In genomic region chr3:84637890-84638578, GRCm38 (mm10) we compare ENCODE assay signal across 22 mouse cellular contexts. TPM values are rescaled to one million over a fixed set of nuclear protein-coding genes. Genes with fewer than 3 reads are reported as not detected.
DNase-seq lines count a peak whose midpoint lies in the region; ATAC-seq lines count a peak whose summit lies in the region.
"Had no signal": no experiment of that assay in that cellular context is flagged by ENCODE, and none has a peak within 500 bp of the region (broad histone marks: within the 10 kb centered on the region; RNA-seq: fewer than 3 reads in every experiment).

No protein-coding gene starts in this region.

- H3K9ac ChIP-seq in heart, embryonic 15.5 days: no peak overlapping the region
- no peak overlapping the region for H3K9ac ChIP-seq in heart, embryonic 12.5 days
- no peak overlapping the region for H3K9ac ChIP-seq in lung, embryonic 16.5 days (ENCODE audit: low read length)
- no peak overlapping the region for H3K9ac ChIP-seq in intestine, embryonic 15.5 days
- H3K9ac ChIP-seq in stomach, embryonic 16.5 days (ENCODE audit: low read length): peak overlapping the region; percentile 39; the same call in 1 of the 2 replicates
- H3K9ac ChIP-seq: forebrain, postnatal 0 days; liver, embryonic 13.5 days; midbrain, embryonic 13.5 days had no signal

- H3K27ac ChIP-seq in heart, embryonic 15.5 days: peak overlapping the region; percentile 70; the same call in 1 of the 2 replicates
- no peak overlapping the region for H3K27ac ChIP-seq in heart, embryonic 12.5 days (ENCODE audit: poor library complexity, severe bottlenecking)
- H3K27ac ChIP-seq in lung, embryonic 16.5 days (ENCODE audit: low read length): no peak overlapping the region
- peak overlapping the region; percentile 90 for H3K27ac ChIP-seq in intestine, embryonic 15.5 days
- peak overlapping the region; percentile 92 for H3K27ac ChIP-seq in stomach, embryonic 16.5 days (ENCODE audit: low read length)
- H3K27ac ChIP-seq: heart, adult 2 months; liver, embryonic 13.5 days; midbrain, embryonic 13.5 days had no signal

- H3K4me1 ChIP-seq in heart, embryonic 15.5 days (replicated peaks): peaks cover 31% of the 10 kb centered on the region
- H3K4me1 ChIP-seq in heart, embryonic 12.5 days (replicated peaks): peaks cover 24% of the 10 kb centered on the region
- H3K4me1 ChIP-seq in lung, embryonic 16.5 days (replicated peaks; ENCODE audit: control insufficient read depth, insufficient read depth, low read length): 0 out of 2 replicates have a peak, but pooled peaks cover 4% of the 10 kb centered on the region
- peaks cover 13% of the 10 kb centered on the region for H3K4me1 ChIP-seq in intestine, embryonic 15.5 days (replicated peaks)
- peaks cover 10% of the 10 kb centered on the region for H3K4me1 ChIP-seq in stomach, embryonic 16.5 days (ENCODE audit: control insufficient read depth, insufficient read depth, low read length)

- DNase-seq in lung, postnatal 4 days: no peak
- DNase-seq in adrenal gland, postnatal 10 days: no peak
- DNase-seq in layer of hippocampus, adult 9-10 months (ENCODE audit: low spot score): no peak
- DNase-seq: adrenal gland, adult 8-10 months; cerebellum, adult 9-10 months; forebrain, postnatal 0 days; heart, adult 2 months; heart, postnatal 36 days; liver, embryonic 13.5 days; retina, postnatal 1 day; spleen, adult 18-20 months had no signal

- no peaks in the 10 kb centered on the region for H3K27me3 ChIP-seq in heart, embryonic 15.5 days
- H3K27me3 ChIP-seq in heart, embryonic 12.5 days (replicated peaks): no peaks in the 10 kb centered on the region
- no peaks in the 10 kb centered on the region for H3K27me3 ChIP-seq in lung, embryonic 16.5 days (ENCODE audit: control insufficient read depth, insufficient read depth, low read depth, low read length)
- H3K27me3 ChIP-seq in intestine, embryonic 15.5 days (replicated peaks): no peaks in the 10 kb centered on the region
- no peaks in the 10 kb centered on the region for H3K27me3 ChIP-seq in stomach, embryonic 16.5 days (ENCODE audit: control insufficient read depth, insufficient read depth, low read length)
- H3K27me3 ChIP-seq: liver, embryonic 13.5 days; midbrain, embryonic 13.5 days had no signal

- no peak for ATAC-seq in heart, embryonic 15.5 days (replicated peaks; ENCODE audit: insufficient number of reproducible peaks, insufficient read depth, low FRiP score, low read depth)
- ATAC-seq in heart, embryonic 12.5 days (ENCODE audit: insufficient number of reproducible peaks, low FRiP score): no peak
- ATAC-seq in lung, embryonic 16.5 days (ENCODE audit: low read depth): peak; percentile 82
- ATAC-seq in intestine, embryonic 15.5 days: peak; percentile 90
- peak; percentile 89 for ATAC-seq in stomach, embryonic 16.5 days (ENCODE audit: insufficient read depth, low FRiP score)
- ATAC-seq: forebrain, postnatal 0 days; midbrain, embryonic 13.5 days had no signal

- H3K4me2 ChIP-seq in heart, embryonic 15.5 days: no peak overlapping the region
- H3K4me2 ChIP-seq in heart, embryonic 12.5 days: no peak overlapping the region
- H3K4me2 ChIP-seq in lung, embryonic 16.5 days (ENCODE audit: low read depth, low read length): peak overlapping the region; percentile 21; the same call in 1 of the 2 replicates
- no peak overlapping the region for H3K4me2 ChIP-seq in intestine, embryonic 15.5 days (replicated peaks)
- H3K4me2 ChIP-seq in stomach, embryonic 16.5 days (ENCODE audit: low read depth, low read length): peak overlapping the region; percentile 32; the same call in 1 of the 2 replicates
- H3K4me2 ChIP-seq: liver, embryonic 13.5 days; midbrain, embryonic 13.5 days had no signal

- no peaks in the 10 kb centered on the region for H3K36me3 ChIP-seq in heart, embryonic 15.5 days
- no peaks in the 10 kb centered on the region for H3K36me3 ChIP-seq in heart, embryonic 12.5 days
- no peaks in the 10 kb centered on the region for H3K36me3 ChIP-seq in lung, embryonic 16.5 days (ENCODE audit: control insufficient read depth, insufficient read depth, low read length)
- H3K36me3 ChIP-seq in intestine, embryonic 15.5 days: no peaks in the 10 kb centered on the region
- H3K36me3 ChIP-seq in stomach, embryonic 16.5 days (ENCODE audit: control insufficient read depth, insufficient read depth, low read length): no peaks in the 10 kb centered on the region
- H3K36me3 ChIP-seq: G1E; liver, embryonic 13.5 days; midbrain, embryonic 13.5 days had no signal

- no peaks in the 10 kb centered on the region for H3K9me3 ChIP-seq in heart, embryonic 15.5 days (replicated peaks)
- no peaks in the 10 kb centered on the region for H3K9me3 ChIP-seq in heart, embryonic 12.5 days (replicated peaks)
- no peaks in the 10 kb centered on the region for H3K9me3 ChIP-seq in lung, embryonic 16.5 days (ENCODE audit: control insufficient read depth, low read length)
- H3K9me3 ChIP-seq in intestine, embryonic 15.5 days: no peaks in the 10 kb centered on the region
- no peaks in the 10 kb centered on the region for H3K9me3 ChIP-seq in stomach, embryonic 16.5 days (replicated peaks; ENCODE audit: control insufficient read depth, low read length)
- H3K9me3 ChIP-seq: G1E; liver, embryonic 13.5 days; midbrain, embryonic 13.5 days had no signal

- WGBS in heart, embryonic 15.5 days: 63% methylated on average over 12 of the region's 12 CpGs
- 53% methylated on average over 12 of the region's 12 CpGs for WGBS in heart, embryonic 12.5 days
- WGBS in lung, embryonic 16.5 days: 49% methylated on average over 12 of the region's 12 CpGs
- 45% methylated on average over 12 of the region's 12 CpGs for whole genome bisulfite sequencing in intestine, embryonic 15.5 days
- WGBS in stomach, embryonic 16.5 days: 53% methylated on average over 12 of the region's 12 CpGs

- H3K4me3 ChIP-seq in heart, embryonic 15.5 days: no peak overlapping the region
- H3K4me3 ChIP-seq in heart, embryonic 12.5 days: no peak overlapping the region
- H3K4me3 ChIP-seq in lung, embryonic 16.5 days (ENCODE audit: low read length): no peak overlapping the region
- H3K4me3 ChIP-seq in intestine, embryonic 15.5 days (replicated peaks): no peak overlapping the region
- H3K4me3 ChIP-seq in stomach, embryonic 16.5 days (replicated peaks; ENCODE audit: low read length): no peak overlapping the region
- H3K4me3 ChIP-seq: erythroblast, embryonic 14.5 days; heart, adult 2 months; liver, embryonic 13.5 days; midbrain, embryonic 13.5 days; myocyte had no signal

RNA-seq across cellular contexts. Expression of gene Tmem154, which starts 28.0 kb away (rescaled TPM):
- polyA plus RNA-seq in heart, embryonic 15.5 days (2015; fragmentation: Nextera tagmentation; extraction: Ambion mirVana): 1.7 and 2.3 TPM in 2 replicates
- polyA plus RNA-seq in heart, embryonic 12.5 days (2016; fragmentation: Nextera tagmentation; extraction: Ambion mirVana): 0.47 and 0.54 TPM in 2 replicates
- 3.4 and 4.1 TPM in 2 replicates for polyA plus RNA-seq in lung, embryonic 16.5 days (2015; fragmentation: Nextera tagmentation; extraction: Ambion mirVana)
- 0.98 and 1.2 TPM in 2 replicates for polyA plus RNA-seq in intestine, embryonic 15.5 days (2015; fragmentation: Nextera tagmentation; extraction: Ambion mirVana)
- 14.8 and 19.1 TPM in 2 replicates for polyA plus RNA-seq in stomach, embryonic 16.5 days (2015; fragmentation: Nextera tagmentation; extraction: Ambion mirVana)
- total RNA-seq in adrenal gland, postnatal 10 days (2021): 1 to 10 TPM; 2.7 to 5.8 TPM

RNA-seq across cellular contexts. Expression of gene Tigd4, which starts 44.7 kb away (rescaled TPM):
- 0.28 and 0.29 TPM in 2 replicates for polyA plus RNA-seq in heart, embryonic 15.5 days (2015; fragmentation: Nextera tagmentation; extraction: Ambion mirVana)
- not detected in 2 replicates for polyA plus RNA-seq in heart, embryonic 12.5 days (2016; fragmentation: Nextera tagmentation; extraction: Ambion mirVana)
- polyA plus RNA-seq in lung, embryonic 16.5 days (2015; fragmentation: Nextera tagmentation; extraction: Ambion mirVana): 0.23 and 0.28 TPM in 2 replicates
- not detected in 2 replicates for polyA plus RNA-seq in intestine, embryonic 15.5 days (2015; fragmentation: Nextera tagmentation; extraction: Ambion mirVana)
- 0.21 and 0.31 TPM in 2 replicates for polyA plus RNA-seq in stomach, embryonic 16.5 days (2015; fragmentation: Nextera tagmentation; extraction: Ambion mirVana)
- total RNA-seq in adrenal gland, postnatal 10 days (2021): under 1 TPM; 0.45 to 0.90 TPM
- total RNA-seq: forebrain, postnatal 0 days; left cerebral cortex, postnatal 14 days; neutrophil, adult 5-6 weeks had no signal
- polyA plus RNA-seq: erythroblast, embryonic 14.5 days; forebrain, postnatal 0 days; G1E; heart, adult 2 months; midbrain, embryonic 13.5 days had no signal

RNA-seq across cellular contexts. Expression of gene Arfip1, which starts 55.6 kb away (rescaled TPM):
- polyA plus RNA-seq in heart, embryonic 15.5 days (2015; fragmentation: Nextera tagmentation; extraction: Ambion mirVana): 46.8 and 54.0 TPM in 2 replicates
- polyA plus RNA-seq in heart, embryonic 12.5 days (2016; fragmentation: Nextera tagmentation; extraction: Ambion mirVana): 49.3 and 50.8 TPM in 2 replicates
- 65.4 and 65.6 TPM in 2 replicates for polyA plus RNA-seq in lung, embryonic 16.5 days (2015; fragmentation: Nextera tagmentation; extraction: Ambion mirVana)
- 47.0 and 53.1 TPM in 2 replicates for polyA plus RNA-seq in intestine, embryonic 15.5 days (2015; fragmentation: Nextera tagmentation; extraction: Ambion mirVana)
- 72.3 and 74.1 TPM in 2 replicates for polyA plus RNA-seq in stomach, embryonic 16.5 days (2015; fragmentation: Nextera tagmentation; extraction: Ambion mirVana)
- 10 to 100 TPM; 44.7 to 45.8 TPM for total RNA-seq in adrenal gland, postnatal 10 days (2021)

Comparison
In these comparisons a context has a peak if more than half of its experiments do, and no peak if none do; other contexts are left out.
1. H3K27ac ChIP-seq: peak in heart, embryonic 15.5 days (single experiment), intestine, embryonic 15.5 days (single experiment) and stomach, embryonic 16.5 days (single experiment); none in heart, embryonic 12.5 days (single experiment) and lung, embryonic 16.5 days (single experiment).
2. ATAC-seq: peak in lung, embryonic 16.5 days (single experiment), intestine, embryonic 15.5 days (single experiment) and stomach, embryonic 16.5 days (single experiment); none in heart, embryonic 15.5 days (single experiment) and heart, embryonic 12.5 days (single experiment).
3. H3K4me2 ChIP-seq: peak in lung, embryonic 16.5 days (single experiment) and stomach, embryonic 16.5 days (single experiment); none in heart, embryonic 15.5 days (single experiment), heart, embryonic 12.5 days (single experiment) and intestine, embryonic 15.5 days (single experiment).